Mouse (Mus musculus) CD4-positive, CD25-positive, alpha-beta regulatory T cell (primary cell): ENCODE results near the gene Ccdc71l. TPM values are rescaled to one million over a fixed set of nuclear protein-coding genes. Genes with fewer than 3 reads are reported as not detected.

ENCODE experiments used
- polyA plus RNA-seq: library from polyadenylated mRNA; unstranded; fragments of 100-300 nt; shearing (Covaris generic); gene quantifications from one replicate; pipeline ENCODE4 v1.2.1, GENCODE M21; 2017

Ccdc71l gene
- 12.3 TPM for polyA plus RNA-seq

GRCm38 (mm10) chr12:32378528-32379295, at the start of gene Ccdc71l:
Gene Ccdc71l, plus strand, starts transcription at chr12:32378704.

Other genes starting within 250 kb of the Ccdc71l start
- 27.5 TPM for gene Pik3cg, start 170.0 kb upstream of the Ccdc71l start, polyA plus RNA-seq